In the genomic region with DNA sequence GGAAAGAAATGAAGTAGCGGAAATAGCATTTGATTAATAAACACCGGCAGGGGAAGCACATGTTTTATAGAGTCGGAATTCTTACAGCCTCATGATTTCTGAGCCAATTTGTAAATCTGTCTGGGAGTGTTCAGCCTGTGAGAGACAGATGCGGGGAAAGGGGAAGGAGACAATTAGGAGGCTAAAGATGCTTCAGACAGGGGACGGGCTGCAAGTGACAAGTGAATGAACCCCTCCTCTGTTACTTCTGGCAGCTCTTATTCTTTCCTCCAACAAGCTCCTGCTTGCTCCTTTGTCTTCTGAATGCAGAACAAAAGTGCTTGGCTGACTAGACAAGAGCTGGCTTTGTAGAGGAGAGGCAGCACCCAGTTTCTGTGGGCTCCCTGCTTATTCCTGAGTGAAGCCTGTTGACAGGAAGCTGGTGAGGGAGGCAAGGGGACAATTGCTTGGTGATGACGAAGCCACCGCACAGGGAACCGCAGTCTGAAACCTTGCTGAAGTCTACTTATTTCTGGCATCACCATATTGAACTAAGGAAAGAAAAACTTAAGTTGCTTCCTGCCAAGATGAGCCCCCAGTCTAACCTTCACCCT, we compare ENCODE assay signal across 20 mouse cellular contexts.
DNase-seq lines count a peak whose midpoint lies in the region; ATAC-seq and TF ChIP-seq lines count a peak whose summit lies in the region.
"Had no signal": no experiment of that assay in that cellular context is flagged by ENCODE, and none has a peak within 500 bp of the region (broad histone marks: within the 10 kb centered on the region; RNA-seq: fewer than 3 reads in every experiment).

No protein-coding gene starts in this region.

- TF ChIP-seq CTCF in gastrocnemius, adult 2 months (IDR thresholded peaks at IDR 0.05): no peak

- no peak overlapping the region for H3K4me2 ChIP-seq in hindbrain, embryonic 12.5 days (replicated peaks)
- no peak overlapping the region for H3K4me2 ChIP-seq in hindbrain, embryonic 11.5 days (replicated peaks; ENCODE audit: low read depth, low read length)
- H3K4me2 ChIP-seq in midbrain, embryonic 16.5 days (ENCODE audit: low read length): no peak overlapping the region
- H3K4me2 ChIP-seq: heart, embryonic 15.5 days; liver, embryonic 15.5 days; stomach, embryonic 15.5 days had no signal

- peaks cover 21% of the 10 kb centered on the region for H3K4me1 ChIP-seq in hindbrain, embryonic 10.5 days (replicated peaks)
- H3K4me1 ChIP-seq in hindbrain, embryonic 12.5 days: peaks cover 10% of the 10 kb centered on the region; the same call in 1 of the 2 replicates
- peaks cover 2% of the 10 kb centered on the region; the same call in 1 of the 2 replicates for H3K4me1 ChIP-seq in hindbrain, embryonic 11.5 days (replicated peaks; ENCODE audit: control insufficient read depth, insufficient read depth, low read length)
- no peaks in the 10 kb centered on the region for H3K4me1 ChIP-seq in midbrain, embryonic 16.5 days (ENCODE audit: control insufficient read depth, insufficient read depth, low read length)
- H3K4me1 ChIP-seq: heart, embryonic 15.5 days; liver, embryonic 15.5 days; stomach, embryonic 15.5 days had no signal

- H3K36me3 ChIP-seq in hindbrain, embryonic 10.5 days: no peaks in the 10 kb centered on the region
- no peaks in the 10 kb centered on the region for H3K36me3 ChIP-seq in hindbrain, embryonic 12.5 days
- H3K36me3 ChIP-seq in hindbrain, embryonic 11.5 days (ENCODE audit: control insufficient read depth, insufficient read depth, low read length): no peaks in the 10 kb centered on the region
- no peaks in the 10 kb centered on the region for H3K36me3 ChIP-seq in midbrain, embryonic 16.5 days (ENCODE audit: control insufficient read depth, insufficient read depth, low read length)
- H3K36me3 ChIP-seq: heart, embryonic 15.5 days; liver, embryonic 15.5 days; stomach, embryonic 15.5 days had no signal

- intact Hi-C loops in gastrocnemius, adult 2 months (cut with DNase I): no loop called here

- no peak overlapping the region for H3K4me3 ChIP-seq in hindbrain, embryonic 10.5 days
- no peak overlapping the region for H3K4me3 ChIP-seq in hindbrain, embryonic 12.5 days
- no peak overlapping the region for H3K4me3 ChIP-seq in hindbrain, embryonic 11.5 days (ENCODE audit: low read depth, low read length)
- H3K4me3 ChIP-seq in midbrain, embryonic 16.5 days (ENCODE audit: low read depth, low read length): no peak overlapping the region
- H3K4me3 ChIP-seq in gastrocnemius, adult 2 months: no peak overlapping the region
- H3K4me3 ChIP-seq: heart, embryonic 15.5 days; liver, embryonic 15.5 days; stomach, embryonic 15.5 days had no signal

- no peaks in the 10 kb centered on the region for H3K9me3 ChIP-seq in hindbrain, embryonic 10.5 days
- no peaks in the 10 kb centered on the region for H3K9me3 ChIP-seq in hindbrain, embryonic 12.5 days (replicated peaks)
- no peaks in the 10 kb centered on the region for H3K9me3 ChIP-seq in hindbrain, embryonic 11.5 days (ENCODE audit: control insufficient read depth, low read length)
- H3K9me3 ChIP-seq in midbrain, embryonic 16.5 days (replicated peaks; ENCODE audit: control insufficient read depth, low read length, poor library complexity, severe bottlenecking): no peaks in the 10 kb centered on the region
- H3K9me3 ChIP-seq: heart, embryonic 15.5 days; liver, embryonic 15.5 days; stomach, embryonic 15.5 days had no signal

- no peak overlapping the region for H3K9ac ChIP-seq in hindbrain, embryonic 12.5 days
- no peak overlapping the region for H3K9ac ChIP-seq in hindbrain, embryonic 11.5 days (ENCODE audit: low read depth, low read length)
- H3K9ac ChIP-seq in midbrain, embryonic 16.5 days (ENCODE audit: low read depth, low read length): no peak overlapping the region
- H3K9ac ChIP-seq: heart, embryonic 15.5 days; liver, embryonic 15.5 days; stomach, embryonic 15.5 days had no signal

- no peak for ATAC-seq in hindbrain, embryonic 12.5 days (ENCODE audit: low FRiP score)
- no peak for ATAC-seq in hindbrain, embryonic 11.5 days (ENCODE audit: low FRiP score)
- no peak for ATAC-seq in midbrain, embryonic 16.5 days
- ATAC-seq: activated CD4-positive, CD25-positive, alpha-beta regulatory T cell, adult 4 months; Patski had no signal

- peak overlapping the region; percentile 71 for H3K27ac ChIP-seq in hindbrain, embryonic 10.5 days
- H3K27ac ChIP-seq in hindbrain, embryonic 12.5 days: no peak overlapping the region
- no peak overlapping the region for H3K27ac ChIP-seq in hindbrain, embryonic 11.5 days (ENCODE audit: low read depth, low read length)
- peak overlapping the region; percentile 53 for H3K27ac ChIP-seq in midbrain, embryonic 16.5 days (ENCODE audit: low read length)
- no peak overlapping the region for H3K27ac ChIP-seq in gastrocnemius, adult 2 months
- H3K27ac ChIP-seq: heart, embryonic 15.5 days; liver, embryonic 15.5 days; stomach, embryonic 15.5 days had no signal

- 31% methylated on average over 8 of the region's 8 CpGs for WGBS in hindbrain, embryonic 10.5 days
- 26% methylated on average over 8 of the region's 8 CpGs for WGBS in hindbrain, embryonic 12.5 days
- 29% methylated on average over 8 of the region's 8 CpGs for WGBS in hindbrain, embryonic 11.5 days
- 25% methylated on average over 8 of the region's 8 CpGs for WGBS in midbrain, embryonic 16.5 days

- H3K27me3 ChIP-seq in hindbrain, embryonic 10.5 days (ENCODE audit: insufficient read depth, poor library complexity, severe bottlenecking): peaks cover 29% of the 10 kb centered on the region; the same call in 1 of the 2 replicates
- H3K27me3 ChIP-seq in hindbrain, embryonic 12.5 days: 0 out of 2 replicates have a peak, but pooled peaks cover 3% of the 10 kb centered on the region
- no peaks in the 10 kb centered on the region for H3K27me3 ChIP-seq in hindbrain, embryonic 11.5 days (ENCODE audit: control insufficient read depth, insufficient read depth, low read length)
- no peaks in the 10 kb centered on the region for H3K27me3 ChIP-seq in midbrain, embryonic 16.5 days (ENCODE audit: control insufficient read depth, insufficient read depth, low read depth, low read length)
- H3K27me3 ChIP-seq: heart, embryonic 15.5 days; liver, embryonic 15.5 days; stomach, embryonic 15.5 days had no signal

- DNase-seq in hindbrain, embryonic 10.5 days (ENCODE audit: low spot score): peak; percentile 22
- peak; percentile 7 for DNase-seq in embryo, embryonic 11 days
- peak; percentile 23 for DNase-seq in hindbrain, embryonic 11.5 days (ENCODE audit: low spot score)
- no peak for DNase-seq in gastrocnemius, adult 2 months
- no peak for DNase-seq in lung, adult 18-20 months
- no peak for DNase-seq in adrenal gland, adult 18-20 months (ENCODE audit: low spot score in 2 of 2)
- DNase-seq: adrenal gland, postnatal 25 days; cerebellum, adult 9-10 months; kidney, adult 11 months; kidney, postnatal 10 days; lung, postnatal 10 days; spleen, adult 18-20 months; thymus, adult 2 months had no signal

Comparison
In these comparisons a context has a peak if more than half of its experiments do, and no peak if none do; other contexts are left out.
1. H3K27ac ChIP-seq: peak in hindbrain, embryonic 10.5 days (single experiment) and midbrain, embryonic 16.5 days (single experiment); none in hindbrain, embryonic 12.5 days (single experiment), hindbrain, embryonic 11.5 days (single experiment) and gastrocnemius, adult 2 months (single experiment).
2. DNase-seq: peak in hindbrain, embryonic 10.5 days (single experiment), embryo, embryonic 11 days (single experiment) and hindbrain, embryonic 11.5 days (single experiment); none in gastrocnemius, adult 2 months (single experiment), lung, adult 18-20 months (0 of 2) and adrenal gland, adult 18-20 months (0 of 2).